Mouse (Mus musculus): ENCODE data around the gene Sgk1. TPM values are rescaled to one million over a fixed set of nuclear protein-coding genes. Genes with fewer than 3 reads are reported as not detected.
"Not testable (repeated sequence)": the region's sequence is repeated elsewhere in the genome, so short reads cannot be mapped to it uniquely, and the experiment has no call there.

The Sgk1 gene
- polyA plus RNA-seq, 1 experiment, result 80.5 TPM

- 4% methylated on average over 3 of the region's 3 CpGs for WGBS
- peak; percentile 49 for DNase-seq
- TF ChIP-seq CTCF (IDR thresholded peaks at IDR 0.05; ENCODE audit: insufficient read depth, low read length), result peak; percentile 61
- H3K4me1 ChIP-seq (ENCODE audit: control insufficient read depth, insufficient read depth, low read length); H3K4me3 ChIP-seq (replicated peaks; ENCODE audit: extremely low read depth, low read depth, low read length): not testable (repeated sequence)
These were observed 154.3 kb downstream of the Sgk1 start for GRCm38 (mm10) chr10:22036256-22036655.

Other genes with a start within 250 kb of the Sgk1 start
- not detected in 2 replicates for gene 4930444G20Rik, start 185.9 kb downstream of the Sgk1 start, polyA plus RNA-seq (2012; rRNA removed)

Measured in lung, adult 2 months (tissue).